Mouse (Mus musculus) left cerebral cortex, adult 8-10 months (tissue): ENCODE measurements around the gene Gm29666. TPM values are rescaled to one million over a fixed set of nuclear protein-coding genes. Genes with fewer than 3 reads are reported as not detected.
"Not testable (repeated sequence)": the region's sequence is repeated elsewhere in the genome, so short reads cannot be mapped to it uniquely, and the experiment has no call there.

Source experiments
- DNase-seq, 2 experiments: peaks; one replicate each; pipeline ENCODE4 v3.0.0; 2022; ENCODE audit warnings: low spot score in 2 of 2
- microRNA-seq, 2 experiments: library from miRNA; unstranded; fragments of <30 nt; microRNA quantifications; one replicate each; pipeline ENCODE4 v1.2.0; 2022
- total RNA-seq, 4 experiments: library from RNA; stranded (reverse); gene quantifications; 2 replicates each; pipeline ENCODE4 v1.2.4; 2022

The Gm29666 gene
- total RNA-seq, 4 experiments from 2014 or later: 1.4 to 1.8 (median 1.7) TPM

- no peak for DNase-seq
These were observed 6.6 kb downstream of the Gm29666 start for GRCm38 (mm10) chr15:84913201-84913600.

DNA sequence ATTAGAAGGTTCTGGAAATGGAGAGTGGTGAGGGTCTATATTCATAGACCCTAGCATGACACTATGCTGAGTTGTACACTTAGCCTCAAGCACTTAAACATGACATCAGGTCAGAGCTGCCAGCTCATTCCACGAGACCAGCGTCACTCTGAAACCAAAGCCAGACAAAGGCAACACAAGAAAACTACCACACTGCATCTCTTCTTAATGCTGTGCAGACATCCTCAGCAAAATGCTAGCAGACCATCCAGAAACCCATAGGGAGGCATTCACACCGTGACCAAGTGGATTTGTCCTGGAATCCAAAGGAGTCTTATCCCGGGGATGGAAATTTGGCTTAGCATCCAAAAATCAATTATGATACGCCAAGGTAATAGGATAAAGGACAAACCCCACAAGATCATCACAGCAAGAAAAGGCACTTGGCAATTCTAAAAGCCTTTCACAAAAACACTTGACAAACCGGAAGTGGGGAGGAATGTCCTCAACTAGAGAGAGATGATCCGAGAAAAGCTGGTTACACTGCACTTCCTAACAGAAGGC is 15.9 kb downstream of the Gm29666 start:
- no peak for DNase-seq

DNA sequence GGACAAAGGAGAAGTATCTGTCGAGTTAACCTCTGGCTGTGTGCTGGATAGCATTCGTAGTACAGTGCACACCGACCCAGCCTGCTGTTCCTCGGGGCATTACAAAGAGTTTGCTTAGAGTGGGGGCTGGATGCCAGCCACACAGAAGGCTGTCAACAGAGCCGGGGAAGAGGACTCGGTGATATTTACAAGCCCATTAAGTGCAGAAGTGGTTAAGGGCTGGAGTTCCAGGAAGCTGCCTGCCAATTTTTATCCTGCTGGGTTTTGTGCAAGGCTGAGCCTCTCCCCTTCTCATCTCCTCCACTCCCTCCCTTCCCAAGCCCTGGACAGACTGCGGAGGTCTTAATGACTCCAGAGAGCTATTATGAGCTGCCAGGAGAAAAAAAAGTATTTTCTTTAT is 21.8 kb downstream of the Gm29666 start:
- no peak for DNase-seq

- DNase-seq: no peak
These were observed 23.2 kb downstream of the Gm29666 start for GRCm38 (mm10) chr15:84896664-84897063.

DNA sequence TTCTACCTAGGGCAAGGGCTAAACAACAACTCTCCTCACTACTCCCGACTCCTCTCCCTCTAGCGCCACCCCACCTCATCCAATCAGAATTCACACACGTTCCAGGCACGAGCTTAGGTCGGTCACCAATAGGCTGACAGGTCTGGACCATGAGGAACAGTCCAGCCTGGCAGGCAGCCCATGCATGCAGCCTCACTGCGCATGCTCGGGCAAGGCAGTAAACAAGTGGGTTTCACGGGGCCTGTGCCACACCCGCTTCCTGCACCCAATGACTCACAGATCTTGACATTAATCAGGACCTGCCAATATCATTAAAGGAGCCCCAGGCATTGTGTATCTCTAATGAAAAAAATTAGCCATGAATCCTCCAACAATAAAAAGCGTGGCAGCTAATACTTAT is 23.6 kb downstream of the Gm29666 start:
- not testable (repeated sequence) for DNase-seq

DNA sequence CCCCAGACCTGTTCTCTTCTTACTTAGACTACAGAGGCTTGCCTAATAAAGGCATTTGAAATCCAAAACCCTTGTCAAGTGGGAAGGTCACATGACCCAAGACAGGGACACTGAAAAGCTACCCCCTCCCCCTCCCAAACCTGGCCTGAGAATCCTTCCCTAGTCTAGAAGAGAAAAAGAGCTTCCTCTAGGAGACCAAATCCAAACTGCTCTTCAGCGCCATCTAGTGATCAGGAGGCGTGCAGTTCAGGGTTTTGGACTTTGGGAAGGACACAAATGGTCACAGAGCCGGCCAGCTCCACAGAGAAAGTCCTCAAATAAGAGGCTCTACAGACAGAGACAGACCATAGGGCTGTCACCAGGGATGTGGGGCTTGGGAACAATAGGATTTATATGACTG is 28.2 kb downstream of the Gm29666 start:
- DNase-seq: peak; percentile 31 to 40

GRCm38 (mm10) chr15:84891246-84891645 is 28.6 kb downstream of the Gm29666 start:
- DNase-seq: no peak

DNA sequence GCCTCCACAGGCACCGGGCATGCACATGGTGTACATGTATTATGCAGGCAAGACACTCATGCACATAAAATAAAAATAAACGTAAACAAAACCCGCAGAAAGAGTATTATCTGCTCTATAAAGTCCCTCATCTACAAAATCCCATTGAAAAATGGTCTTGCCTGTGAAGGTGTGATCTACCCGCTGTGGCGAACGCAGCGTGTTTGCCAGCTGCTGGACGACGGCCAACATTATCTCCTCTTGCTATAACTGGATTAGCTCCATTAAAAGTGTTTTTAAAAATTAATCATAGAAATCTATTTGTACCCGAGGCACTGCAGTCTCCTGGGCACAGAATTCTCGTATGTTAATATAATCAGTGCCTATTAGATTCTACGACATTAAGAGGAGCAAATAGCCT is 31.8 kb downstream of the Gm29666 start:
- DNase-seq: no peak

- DNase-seq: peak in 1 of 2 experiments; percentile 78
These were observed 42.6 kb downstream of the Gm29666 start for GRCm38 (mm10) chr15:84877029-84877815.

DNA sequence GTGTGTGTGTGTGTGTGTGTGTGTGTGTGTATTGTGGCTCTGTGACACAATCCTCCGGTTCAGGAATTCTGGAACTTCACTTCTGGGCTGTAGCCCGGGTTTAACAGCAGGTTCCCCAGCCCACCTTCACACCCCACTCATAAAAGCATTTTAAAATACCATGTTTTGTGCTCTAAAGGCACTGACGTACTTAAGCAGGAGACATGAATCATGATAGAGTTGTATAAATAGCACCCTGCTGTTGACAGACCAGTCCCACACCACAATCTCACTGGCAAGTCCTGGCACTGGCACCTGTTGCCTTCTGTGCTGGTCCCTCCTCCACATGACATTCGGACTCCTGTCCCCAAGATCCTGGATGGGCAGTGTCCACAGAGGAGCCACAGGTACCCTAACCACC is 46.0 kb downstream of the Gm29666 start:
- DNase-seq: peak in 1 of 2 experiments; percentile 84

DNA sequence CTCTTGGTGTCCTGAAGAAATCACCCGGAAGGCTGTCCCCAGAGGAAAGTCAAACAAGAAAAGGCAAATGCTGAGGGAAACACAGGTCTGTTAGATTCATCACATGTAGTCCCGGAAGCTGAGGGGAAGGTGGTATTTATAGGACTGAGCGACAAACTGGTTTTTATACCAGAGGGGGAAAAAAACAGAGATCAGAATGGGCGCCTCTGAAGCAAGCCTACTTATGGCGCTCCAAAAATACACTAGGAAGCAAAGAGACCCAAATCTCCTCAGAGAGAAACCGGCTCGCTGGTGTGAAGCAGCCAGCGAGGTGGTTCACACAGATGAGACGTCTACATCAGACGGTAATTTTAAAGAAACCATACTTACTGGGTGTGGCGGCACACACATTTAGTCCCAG is 46.8 kb downstream of the Gm29666 start:
- no peak for DNase-seq

- no peak for DNase-seq
These were observed 48.0 kb downstream of the Gm29666 start for GRCm38 (mm10) chr15:84871802-84872201.

DNA sequence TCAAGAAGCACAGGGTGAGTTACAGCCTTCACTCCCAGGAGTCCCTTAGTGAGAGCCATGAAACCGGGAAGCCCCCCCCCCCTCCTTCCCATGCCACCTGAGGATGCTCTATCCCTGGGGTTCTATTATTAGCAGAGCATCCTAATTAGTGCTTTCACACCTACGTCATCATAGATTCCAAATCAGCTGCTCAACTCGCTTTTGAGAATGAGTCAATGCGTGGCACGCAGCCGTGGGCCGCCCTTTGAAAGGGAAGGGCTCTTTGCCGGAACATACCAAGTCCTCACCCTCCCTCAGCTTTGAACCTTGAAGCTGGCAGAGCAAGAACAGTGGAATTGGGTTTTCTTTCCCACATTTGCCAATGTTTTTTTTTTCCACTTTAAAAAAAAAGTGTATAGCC is 57.9 kb downstream of the Gm29666 start:
- DNase-seq: peak in 1 of 2 experiments; percentile 55

Small RNA genes within 50 kb of the gene (microRNA-seq; reads per million reads assigned to microRNA genes)
- gene Mir1249: 1,194 to 1,490 reads per million in 2 experiments

Other genes starting within 250 kb of the Gm29666 start
- under 1 TPM in 2 of 4 experiments, not detected in 2; 0.26 to 0.28 TPM for gene Arhgap8, start 200.0 kb downstream of the Gm29666 start, total RNA-seq
- 10 to 100 TPM; 10.6 to 17.9 (median 14.5) TPM for gene Phf21b, start 64.0 kb downstream of the Gm29666 start, total RNA-seq
- 10 to 100 TPM; 27.8 to 30.0 (median 28.9) TPM for gene Nup50, start 3.4 kb upstream of the Gm29666 start, total RNA-seq
- gene 5031439G07Rik, start 68.5 kb upstream of the Gm29666 start, total RNA-seq: 100 to 1,000 TPM; 105 to 107 (median 107) TPM
- under 1 TPM in 2 of 4 experiments, not detected in 2; 0.35 to 0.44 TPM for gene Upk3a, start 97.1 kb upstream of the Gm29666 start, total RNA-seq
- 10 to 100 TPM; 21.6 to 29.7 (median 22.1) TPM for gene Fam118a, start 108.9 kb upstream of the Gm29666 start, total RNA-seq
- under 1 TPM in 1 of 4 experiments, not detected in 3; 0.07 TPM for gene Smc1b, start 211.9 kb upstream of the Gm29666 start, total RNA-seq
- under 1 TPM in 1 of 4 experiments, not detected in 3; 0.32 TPM for gene Ribc2, start 212.0 kb upstream of the Gm29666 start, total RNA-seq